Mouse (Mus musculus) macrophage (primary cell): ENCODE data around the gene Shld2. TPM values are rescaled to one million over a fixed set of nuclear protein-coding genes. Genes with fewer than 3 reads are reported as not detected.
"Not testable (repeated sequence)": the region's sequence is repeated elsewhere in the genome, so short reads cannot be mapped to it uniquely, and the experiment has no call there.

ENCODE experiments used
- H3K27ac ChIP-seq: fragments of 350-480 bp; formaldehyde crosslinking; 2 replicates; pipeline ENCODE4 v1.9.0; 2021
- H3K36me3 ChIP-seq: fragments of 350-480 bp; formaldehyde crosslinking; 2 replicates; pipeline ENCODE4 v1.9.0; 2021; ENCODE audit errors: inconsistent target
- H3K4me3 ChIP-seq: fragments of 350-480 bp; formaldehyde crosslinking; 2 replicates; pipeline ENCODE4 v1.9.0; 2021; ENCODE audit errors: inconsistent target
- H3K79me2 ChIP-seq: fragments of 350-480 bp; formaldehyde crosslinking; 2 replicates; pipeline ENCODE4 v1.9.0; 2021; ENCODE audit errors: inconsistent target
- WGBS: methylation state at CpG from one replicate; pipeline ENCODE4 v1.1.7; 2026; ENCODE audit warnings: inconsistent platforms; ENCODE audit not compliant: missing documents; 5-methylcytosine and 5-hydroxymethylcytosine counted together
- polyA plus RNA-seq: library from polyadenylated mRNA; stranded (reverse); fragments of 250-400 nt; gene quantifications from 3 replicates; pipeline ENCODE4 v1.2.4, GENCODE M21; 2018; ENCODE audit warnings: inconsistent platforms

Gene Shld2
- polyA plus RNA-seq, 1 experiment from 2014 or later: 7.1 TPM

DNA sequence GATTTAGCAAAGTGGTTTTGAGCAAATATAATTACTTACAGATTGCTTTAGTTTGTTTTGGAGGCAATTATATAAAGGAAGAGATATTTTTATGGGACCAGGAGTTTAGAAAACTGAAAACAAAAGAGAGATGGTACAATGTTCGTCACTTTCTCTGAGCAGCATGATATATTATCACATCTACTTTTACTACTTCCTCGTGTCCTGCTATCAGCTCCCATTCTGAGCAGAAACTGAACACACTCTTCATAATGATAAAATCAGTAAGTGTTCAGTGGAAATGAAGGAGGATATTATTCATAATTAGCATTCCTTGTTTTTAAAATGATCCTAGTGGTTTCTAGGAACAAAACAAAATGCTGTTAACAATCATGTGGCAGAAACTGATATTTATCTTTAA, 21.9 kb downstream of the Shld2 start:
- H3K79me2 ChIP-seq: no peaks in the 10 kb centered on the region
- WGBS: 76% methylated on average over 2 of the region's 2 CpGs
- no peaks in the 10 kb centered on the region for H3K36me3 ChIP-seq
- no peak overlapping the region for H3K27ac ChIP-seq
- no peak overlapping the region for H3K4me3 ChIP-seq

GRCm38 (mm10) chr14:34281736-34282269, 28.5 kb downstream of the Shld2 start:
- Histone ChIP-seq H3K27ac (no peak overlapping the region), H3K79me2 (no peaks in the 10 kb centered on the region), H3K36me3 (no peaks in the 10 kb centered on the region), H3K4me3 (no peak overlapping the region)
- WGBS: 97% methylated on average over 5 of the region's 5 CpGs

DNA sequence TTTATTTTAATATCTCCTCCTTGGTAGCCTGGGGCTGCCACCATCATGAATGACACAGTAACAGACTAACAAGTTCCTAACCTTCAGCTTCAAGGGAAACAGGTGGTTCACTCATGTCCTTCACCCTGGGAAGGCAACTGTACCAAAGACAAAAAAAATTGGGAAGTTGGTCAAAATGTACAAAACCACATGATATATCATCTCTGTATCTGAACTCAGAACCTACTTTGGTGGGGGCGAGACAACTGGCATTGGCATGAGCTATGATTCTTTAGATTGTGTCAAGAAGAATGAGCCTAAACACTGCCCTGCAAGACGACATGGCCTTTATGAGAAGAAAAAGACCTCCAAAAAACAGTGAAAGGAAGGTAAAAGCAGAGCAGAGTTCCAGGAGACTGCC, 29.5 kb downstream of the Shld2 start:
- 42% methylated on average over 2 of the region's 2 CpGs for WGBS
- no peak overlapping the region for H3K4me3 ChIP-seq
- no peaks in the 10 kb centered on the region for H3K79me2 ChIP-seq

DNA sequence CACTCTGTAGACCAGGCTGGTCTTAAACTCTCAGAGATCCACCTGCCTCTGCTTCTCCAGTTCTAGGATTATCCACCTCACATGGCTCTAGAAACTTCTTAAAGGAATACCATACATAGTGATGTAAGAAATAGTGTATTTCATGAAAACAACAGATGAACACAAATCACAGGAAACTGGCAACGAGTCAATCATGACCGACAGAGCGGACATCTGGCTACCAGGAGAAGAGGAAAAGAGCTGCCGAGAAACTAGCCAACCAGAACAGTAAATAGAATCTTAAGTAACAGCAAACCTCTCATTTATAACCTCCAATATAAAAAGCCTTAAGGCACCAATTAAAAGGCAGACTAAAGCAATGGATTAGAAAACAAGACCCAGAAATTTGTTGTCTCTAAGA, 30.6 kb downstream of the Shld2 start:
- no peaks in the 10 kb centered on the region for H3K79me2 ChIP-seq
- H3K4me3 ChIP-seq: no peak overlapping the region
- no peak overlapping the region for H3K27ac ChIP-seq
- WGBS: 80% methylated on average over 4 of the region's 4 CpGs
- no peaks in the 10 kb centered on the region for H3K36me3 ChIP-seq

More for the DNA sequence above, 29.5 kb downstream of the Shld2 start:
- Histone ChIP-seq H3K27ac (no peak overlapping the region), H3K36me3 (no peaks in the 10 kb centered on the region)

DNA sequence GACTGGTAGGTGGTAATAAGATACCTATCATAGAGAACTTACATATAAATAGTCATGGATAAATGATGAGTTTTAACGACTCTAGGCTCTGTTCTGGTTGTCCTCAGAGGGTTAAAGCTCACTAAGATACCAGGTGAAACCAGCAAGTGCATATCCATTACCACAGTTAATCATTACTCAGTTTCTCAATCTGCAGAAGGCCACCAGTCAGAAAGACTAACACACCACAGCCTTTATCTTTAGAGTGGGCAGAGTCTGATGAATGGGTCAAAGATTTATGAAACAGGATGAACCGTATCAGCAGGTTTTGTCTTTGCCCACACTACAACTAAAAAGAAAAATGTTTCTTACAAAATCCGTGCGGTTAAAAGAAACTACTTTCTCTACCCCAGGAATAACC, 35.1 kb downstream of the Shld2 start:
- no peaks in the 10 kb centered on the region for H3K79me2 ChIP-seq
- H3K4me3 ChIP-seq: no peak overlapping the region
- WGBS: 94% methylated on average over 4 of the region's 4 CpGs
- no peaks in the 10 kb centered on the region for H3K36me3 ChIP-seq
- no peak overlapping the region for H3K27ac ChIP-seq

- 96% methylated on average over 3 of the region's 3 CpGs for WGBS
- H3K4me3 ChIP-seq: no peak overlapping the region
- no peak overlapping the region for H3K27ac ChIP-seq
- H3K79me2 ChIP-seq: no peaks in the 10 kb centered on the region
- no peaks in the 10 kb centered on the region for H3K36me3 ChIP-seq
Measured at GRCm38 (mm10) chr14:34274141-34274540, 36.2 kb downstream of the Shld2 start.

- Histone ChIP-seq H3K36me3 (no peaks in the 10 kb centered on the region), H3K79me2 (no peaks in the 10 kb centered on the region), H3K27ac (no peak overlapping the region), H3K4me3 (no peak overlapping the region)
- 69% methylated on average over 2 of the region's 2 CpGs for WGBS
Measured at GRCm38 (mm10) chr14:34273280-34273679, 37.0 kb downstream of the Shld2 start.

DNA sequence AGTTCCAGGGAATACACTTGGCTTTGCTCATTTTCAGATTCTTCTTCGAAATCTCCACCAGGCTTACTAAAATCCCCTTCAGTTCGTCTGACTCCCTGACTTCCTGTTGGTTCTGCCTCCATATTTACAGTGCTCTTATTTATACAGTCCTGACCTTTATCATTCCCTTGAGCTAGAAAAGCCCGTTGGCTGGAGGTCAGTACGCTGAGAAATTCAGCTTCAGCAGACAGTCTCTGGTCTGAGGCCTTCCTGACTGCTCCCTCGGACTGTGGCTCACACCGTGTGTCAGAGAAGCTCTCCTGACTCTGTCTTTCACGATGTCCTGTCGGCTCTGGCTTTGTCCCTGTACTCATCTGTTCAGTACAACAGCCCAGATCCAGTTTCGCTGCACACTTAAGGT, 42.2 kb downstream of the Shld2 start:
- WGBS: 95% methylated on average over 9 of the region's 9 CpGs
- Histone ChIP-seq H3K4me3 (no peak overlapping the region), H3K27ac (no peak overlapping the region), H3K79me2 (no peaks in the 10 kb centered on the region), H3K36me3 (no peaks in the 10 kb centered on the region)

DNA sequence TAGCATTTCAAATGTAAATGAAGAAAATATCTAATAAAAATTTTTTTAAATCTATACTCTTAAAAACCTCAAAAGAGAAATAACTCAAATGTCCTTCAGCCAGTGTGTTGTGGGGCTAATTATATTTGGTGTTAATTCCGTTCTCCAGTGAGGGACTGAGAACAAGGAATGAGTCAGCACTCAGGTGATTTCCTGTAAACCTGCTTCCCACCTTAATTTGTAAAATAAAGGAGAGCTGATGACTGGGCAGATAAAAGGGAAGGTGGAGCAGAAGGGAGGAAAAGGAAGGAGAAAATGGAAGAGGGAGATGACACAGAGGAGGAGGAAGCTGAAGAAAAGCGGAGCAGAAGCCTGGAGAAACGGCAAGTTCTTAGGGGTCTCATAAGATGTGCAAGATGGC, 51.8 kb downstream of the Shld2 start:
- not testable (repeated sequence) for H3K36me3 ChIP-seq, H3K27ac ChIP-seq, H3K4me3 ChIP-seq, H3K79me2 ChIP-seq
- WGBS: 80% methylated on average over 3 of the region's 3 CpGs

DNA sequence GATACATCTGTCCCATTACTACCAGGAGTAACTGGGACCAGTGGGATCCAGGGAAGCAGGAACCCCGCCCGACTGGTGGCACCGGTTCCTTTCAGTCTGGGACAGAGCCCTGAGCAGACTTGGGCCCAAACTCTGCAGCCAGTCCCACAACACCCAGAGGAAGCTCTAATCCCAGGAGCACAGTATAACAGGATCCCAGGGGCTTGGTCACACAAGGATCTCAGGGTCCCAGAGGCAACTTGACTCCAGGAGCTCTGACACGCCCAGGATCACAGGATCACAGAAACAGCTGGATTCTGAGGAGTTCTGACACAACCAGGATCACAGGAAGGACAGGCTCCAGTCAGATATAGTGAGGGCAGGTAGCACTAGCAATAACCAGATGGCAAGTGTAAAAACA, 57.0 kb downstream of the Shld2 start:
- H3K36me3 ChIP-seq: no peaks in the 10 kb centered on the region
- H3K4me3 ChIP-seq: no peak overlapping the region
- H3K79me2 ChIP-seq: no peaks in the 10 kb centered on the region
- H3K27ac ChIP-seq: no peak overlapping the region
- 91% methylated on average over 4 of the region's 4 CpGs for WGBS

DNA sequence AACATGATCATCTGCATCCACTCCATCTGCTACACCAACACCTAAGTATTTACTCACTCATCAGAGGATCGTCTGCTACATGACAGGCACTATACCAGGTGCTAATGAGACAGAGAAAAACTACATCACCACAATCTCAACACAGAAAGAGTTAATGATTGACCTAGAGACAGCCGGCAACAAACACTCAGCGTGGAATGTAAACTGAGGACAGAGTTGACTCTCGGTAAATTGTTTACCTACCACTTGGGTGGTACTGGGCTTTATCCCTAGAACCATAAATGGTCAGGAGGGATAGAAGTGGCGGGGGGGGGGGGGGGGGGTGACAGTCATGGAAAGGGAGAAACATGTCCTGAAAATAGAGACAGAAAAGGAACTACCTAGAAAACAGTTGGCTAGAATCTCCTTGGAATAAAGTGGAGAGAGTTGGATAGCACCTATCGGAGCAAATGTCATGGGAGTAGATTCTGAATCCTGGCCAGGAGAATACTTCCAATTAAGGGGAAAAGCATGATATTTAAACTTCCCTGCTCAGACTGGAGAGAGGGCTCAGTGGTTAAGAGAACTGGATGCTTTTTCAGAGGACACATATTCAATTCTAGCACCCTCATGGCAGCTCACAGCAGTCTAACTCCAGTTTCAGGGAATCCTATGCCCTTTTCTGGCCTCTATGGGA, 57.7 kb downstream of the Shld2 start:
- no peak overlapping the region for H3K27ac ChIP-seq
- no peak overlapping the region for H3K4me3 ChIP-seq
- H3K79me2 ChIP-seq: no peaks in the 10 kb centered on the region
- 92% methylated on average over 4 of the region's 6 CpGs for WGBS
- H3K36me3 ChIP-seq: no peaks in the 10 kb centered on the region

DNA sequence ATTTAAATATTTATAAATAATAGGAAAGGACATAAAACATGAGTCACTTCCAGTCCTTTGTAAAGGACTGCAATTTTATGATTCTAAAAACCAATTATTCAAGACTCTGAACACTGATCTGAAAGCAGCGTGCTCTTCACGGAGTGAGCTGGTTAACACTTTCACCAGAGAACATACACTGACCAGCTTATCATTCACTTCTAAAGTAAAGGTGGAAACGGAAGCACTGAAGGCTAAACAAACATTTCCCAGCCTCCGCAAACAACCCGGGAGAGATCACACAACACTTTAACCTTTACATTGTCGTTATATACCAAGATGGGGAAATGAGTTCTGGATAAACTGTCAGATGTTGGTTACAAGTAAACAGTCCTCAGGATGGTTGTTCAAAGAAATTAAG, 69.6 kb downstream of the Shld2 start:
- no peaks in the 10 kb centered on the region for H3K36me3 ChIP-seq
- H3K4me3 ChIP-seq: no peak overlapping the region
- 89% methylated on average over 6 of the region's 6 CpGs for WGBS
- H3K79me2 ChIP-seq: no peaks in the 10 kb centered on the region
- H3K27ac ChIP-seq: no peak overlapping the region

DNA sequence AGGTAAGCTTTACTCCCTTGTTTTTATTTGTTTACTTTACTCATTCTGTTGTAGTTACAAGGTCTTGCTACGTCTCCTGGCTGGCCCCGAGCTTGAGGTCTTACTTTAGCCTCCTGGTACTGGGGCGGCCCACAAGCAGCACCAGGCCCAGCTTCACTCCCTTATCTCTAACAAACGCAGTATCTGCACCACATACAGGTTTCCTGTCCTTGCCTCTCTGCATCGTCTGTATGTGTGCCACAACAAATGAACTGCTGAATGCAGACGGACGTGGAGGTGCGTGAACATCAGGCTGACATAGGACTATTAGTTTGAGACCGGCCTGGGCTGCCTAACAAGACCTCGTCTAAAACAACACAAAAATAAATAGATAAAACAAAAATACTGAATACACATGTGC, 70.0 kb downstream of the Shld2 start:
- no peak overlapping the region for H3K27ac ChIP-seq
- no peaks in the 10 kb centered on the region for H3K36me3 ChIP-seq

GRCm38 (mm10) chr14:34234630-34235380, 75.5 kb downstream of the Shld2 start:
- WGBS: 50% methylated on average over 16 of the region's 16 CpGs
- H3K36me3 ChIP-seq: no peaks in the 10 kb centered on the region
- no peak overlapping the region for H3K27ac ChIP-seq
- H3K4me3 ChIP-seq: no peak overlapping the region
- no peaks in the 10 kb centered on the region for H3K79me2 ChIP-seq

More for the DNA sequence above, 70.0 kb downstream of the Shld2 start:
- 84% methylated on average over 10 of the region's 10 CpGs for WGBS
- H3K4me3 ChIP-seq: no peak overlapping the region
- H3K79me2 ChIP-seq: no peaks in the 10 kb centered on the region

- 94% methylated on average over 4 of the region's 4 CpGs for WGBS
- Histone ChIP-seq H3K4me3 (no peak overlapping the region), H3K79me2 (no peaks in the 10 kb centered on the region), H3K36me3 (no peaks in the 10 kb centered on the region), H3K27ac (no peak overlapping the region)
Measured at GRCm38 (mm10) chr14:34233846-34234245, 76.4 kb downstream of the Shld2 start.
